Mouse (Mus musculus) activated CD4-positive, CD25-positive, alpha-beta regulatory T cell, adult 4 months (primary cell): Measurements from ENCODE around the gene Mab21l1. TPM values are rescaled to one million over a fixed set of nuclear protein-coding genes. Genes with fewer than 3 reads are reported as not detected.

Experiments
- ATAC-seq: one replicate; pipeline ENCODE4 v1.8.0; 2017
- polyA plus RNA-seq, 2 experiments: library from polyadenylated mRNA; unstranded; fragments of 100-300 nt; shearing (Covaris generic); gene quantifications; one replicate each; pipeline ENCODE4 v1.2.1; 2017

Gene Mab21l1
- polyA plus RNA-seq, 2 experiments from 2014 or later: 0.26 TPM; not detected in 1

DNA sequence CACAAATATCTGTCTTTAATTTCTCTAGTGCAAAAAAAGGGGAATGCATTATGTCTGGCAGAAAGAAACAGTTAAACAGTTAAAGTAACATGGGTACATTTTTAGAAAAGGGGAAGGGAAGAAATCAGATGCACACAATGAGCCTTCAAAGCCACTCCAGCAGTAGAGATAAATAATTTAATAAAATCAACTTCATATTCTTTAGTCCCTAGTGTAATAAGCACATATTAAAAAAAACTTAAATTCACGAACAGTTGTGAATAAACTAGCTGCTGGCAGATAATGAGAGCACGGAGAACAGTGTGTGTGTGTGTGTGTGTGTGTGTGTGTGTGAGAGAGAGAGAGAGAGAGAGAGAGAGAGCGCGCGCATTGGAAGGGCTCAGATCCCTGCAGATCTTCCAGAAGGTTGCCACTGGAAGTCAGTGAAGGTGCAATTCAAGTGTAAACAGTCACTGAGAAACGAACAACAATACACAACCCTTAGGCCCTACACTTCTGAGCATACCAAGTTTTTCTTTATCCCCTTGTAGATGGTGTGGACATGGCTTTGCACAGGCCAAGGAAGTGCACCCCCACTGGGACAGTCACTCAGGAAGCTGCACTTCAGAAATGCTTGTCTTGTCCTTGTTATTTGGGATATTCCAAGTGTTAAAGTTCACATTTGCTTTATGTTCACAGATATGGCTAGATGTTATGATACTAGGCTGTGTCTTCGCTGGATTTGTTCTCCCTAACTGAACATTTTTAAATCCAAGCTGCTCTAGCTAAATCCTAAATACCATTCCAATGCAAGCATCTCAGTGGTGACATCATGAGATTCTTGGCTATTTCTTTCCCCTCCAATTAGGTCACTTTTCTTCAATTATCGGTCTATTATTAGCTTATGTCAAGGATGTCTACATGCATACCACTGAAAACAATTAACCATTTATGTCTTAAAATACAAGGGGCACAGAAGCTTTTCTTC lies 3.3 kb upstream of the Mab21l1 start:
- ATAC-seq: no peak

DNA sequence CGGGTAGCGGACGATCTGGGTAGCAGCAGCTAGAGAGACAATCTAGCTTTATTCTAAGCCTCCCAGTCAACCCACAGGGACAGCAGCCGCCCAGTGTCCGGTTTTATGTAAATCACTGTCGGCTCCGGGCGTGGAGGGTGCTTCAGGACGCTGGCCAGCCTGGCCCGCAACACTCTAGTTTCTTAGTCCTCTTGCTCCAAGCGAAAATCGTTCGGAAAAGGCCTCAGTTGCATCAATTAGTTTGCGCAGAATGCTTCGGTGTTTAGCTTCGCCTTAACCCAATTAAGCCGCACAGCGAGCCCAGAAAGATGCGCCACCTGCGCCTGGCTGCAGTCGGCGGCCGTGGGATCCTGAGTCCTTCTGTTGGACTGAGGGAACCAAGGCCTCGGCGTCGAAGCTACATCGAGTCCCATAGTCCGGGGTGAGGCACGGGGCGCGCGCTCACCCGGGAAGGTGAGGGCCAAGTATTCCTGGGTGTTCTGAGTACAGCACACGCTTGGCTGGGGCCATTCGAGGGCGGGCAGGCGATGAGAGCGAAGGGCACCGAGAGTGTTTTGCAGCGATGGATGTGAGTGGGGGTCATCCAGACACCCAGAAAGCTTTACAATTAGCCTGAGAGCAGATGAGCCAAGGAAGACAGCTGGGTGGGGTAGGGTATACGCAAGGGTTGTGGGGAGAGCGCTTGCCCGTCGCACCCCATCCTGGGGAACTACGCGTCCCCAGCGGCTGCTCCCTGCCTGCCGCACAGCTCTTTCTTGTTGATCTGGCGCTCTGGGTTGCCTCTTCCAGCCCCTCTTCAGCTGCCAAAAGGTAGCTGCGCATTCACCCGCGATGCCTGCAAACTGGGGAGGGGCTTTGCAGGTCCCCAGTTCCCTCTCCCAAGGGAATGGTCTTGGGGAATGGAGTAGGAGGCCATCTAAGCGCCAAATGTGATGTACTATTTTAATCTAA lies 1.9 kb upstream of the Mab21l1 start:
- no peak for ATAC-seq

DNA sequence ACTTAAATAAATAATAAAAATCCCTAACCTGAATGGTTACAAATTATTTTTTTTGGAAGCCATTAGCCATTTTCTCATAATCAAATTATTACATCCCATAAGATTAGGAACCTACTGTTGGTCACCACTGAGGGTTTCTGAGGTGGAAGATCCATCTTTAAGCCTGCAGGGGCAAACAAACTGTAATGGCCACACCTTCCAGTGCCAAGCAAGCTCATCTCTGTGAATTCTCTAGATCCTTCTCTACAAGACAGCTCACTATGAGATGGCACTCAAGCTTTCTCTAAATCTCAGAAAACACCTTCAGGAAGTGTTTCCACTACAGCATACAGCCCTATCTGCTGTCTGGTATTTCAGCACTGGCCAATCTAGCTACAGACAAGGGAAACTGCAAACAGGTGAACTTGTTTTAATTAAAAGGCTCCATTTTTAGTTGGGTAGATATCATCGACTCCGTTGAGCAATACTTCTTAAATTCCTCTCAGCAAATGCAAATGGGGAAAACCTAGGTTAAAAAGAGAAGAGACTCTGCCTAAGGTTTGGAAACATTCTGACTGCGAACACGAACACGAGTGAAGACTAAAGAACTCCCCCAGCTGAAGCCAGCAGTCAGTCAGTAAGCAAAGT lies 768 bp upstream of the Mab21l1 start:
- ATAC-seq: no peak

DNA sequence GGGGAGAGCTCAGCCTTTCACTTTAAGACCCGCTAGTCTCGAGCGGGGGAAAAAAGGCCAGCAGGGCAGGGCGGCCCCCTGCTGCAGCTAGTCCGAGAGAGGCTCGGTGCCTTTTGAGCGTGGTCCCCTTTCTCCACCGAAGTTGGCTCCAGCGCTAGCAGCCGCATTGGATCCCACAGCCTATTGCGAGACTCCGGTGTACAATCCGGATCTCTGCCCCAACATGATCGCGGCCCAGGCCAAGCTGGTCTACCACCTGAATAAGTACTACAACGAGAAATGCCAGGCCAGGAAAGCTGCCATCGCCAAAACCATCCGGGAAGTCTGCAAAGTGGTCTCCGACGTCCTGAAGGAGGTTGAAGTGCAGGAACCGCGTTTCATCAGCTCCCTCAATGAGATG lies 461 bp downstream of the Mab21l1 start:
- ATAC-seq: no peak

DNA sequence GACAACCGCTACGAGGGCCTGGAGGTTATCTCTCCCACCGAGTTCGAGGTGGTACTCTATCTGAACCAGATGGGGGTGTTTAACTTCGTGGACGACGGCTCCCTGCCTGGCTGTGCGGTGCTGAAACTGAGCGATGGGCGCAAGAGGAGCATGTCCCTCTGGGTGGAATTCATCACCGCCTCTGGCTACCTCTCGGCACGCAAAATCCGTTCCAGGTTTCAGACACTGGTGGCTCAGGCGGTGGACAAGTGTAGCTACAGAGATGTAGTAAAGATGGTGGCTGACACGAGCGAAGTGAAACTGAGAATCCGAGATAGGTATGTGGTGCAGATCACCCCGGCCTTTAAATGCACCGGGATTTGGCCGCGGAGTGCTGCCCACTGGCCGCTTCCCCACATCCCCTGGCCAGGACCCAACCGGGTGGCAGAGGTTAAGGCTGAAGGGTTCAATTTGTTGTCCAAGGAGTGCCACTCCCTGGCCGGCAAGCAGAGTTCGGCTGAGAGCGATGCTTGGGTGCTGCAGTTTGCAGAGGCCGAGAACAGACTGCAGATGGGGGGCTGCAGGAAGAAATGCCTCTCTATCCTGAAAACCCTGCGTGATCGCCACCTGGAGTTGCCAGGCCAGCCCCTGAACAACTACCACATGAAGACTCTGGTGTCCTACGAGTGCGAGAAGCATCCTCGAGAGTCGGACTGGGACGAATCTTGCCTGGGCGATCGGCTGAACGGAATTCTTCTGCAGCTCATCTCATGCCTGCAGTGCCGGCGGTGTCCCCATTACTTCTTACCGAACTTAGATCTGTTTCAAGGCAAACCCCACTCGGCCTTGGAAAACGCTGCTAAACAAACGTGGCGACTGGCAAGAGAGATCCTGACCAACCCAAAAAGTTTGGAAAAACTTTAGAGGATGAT lies 1.1 kb downstream of the Mab21l1 start:
- ATAC-seq: peak; percentile 44

DNA sequence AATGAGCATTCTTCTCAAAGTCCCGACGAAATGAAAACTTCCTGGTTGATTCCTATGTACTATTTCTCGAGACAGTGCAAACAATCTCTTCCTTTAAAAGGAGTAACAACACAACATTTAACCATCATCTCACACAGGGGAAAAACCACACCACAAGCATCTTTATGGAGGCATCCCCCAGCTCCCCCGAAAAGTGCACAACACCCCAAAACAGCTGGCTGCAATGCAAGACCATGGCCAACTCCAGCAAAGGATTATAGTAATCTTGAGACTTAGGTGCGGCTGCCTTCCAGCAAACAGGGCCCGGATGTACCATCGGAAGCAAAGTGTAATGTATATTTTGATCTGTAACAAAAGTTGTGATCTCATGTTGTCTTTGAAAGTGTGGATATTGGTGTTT lies 1.8 kb downstream of the Mab21l1 start:
- no peak for ATAC-seq

DNA sequence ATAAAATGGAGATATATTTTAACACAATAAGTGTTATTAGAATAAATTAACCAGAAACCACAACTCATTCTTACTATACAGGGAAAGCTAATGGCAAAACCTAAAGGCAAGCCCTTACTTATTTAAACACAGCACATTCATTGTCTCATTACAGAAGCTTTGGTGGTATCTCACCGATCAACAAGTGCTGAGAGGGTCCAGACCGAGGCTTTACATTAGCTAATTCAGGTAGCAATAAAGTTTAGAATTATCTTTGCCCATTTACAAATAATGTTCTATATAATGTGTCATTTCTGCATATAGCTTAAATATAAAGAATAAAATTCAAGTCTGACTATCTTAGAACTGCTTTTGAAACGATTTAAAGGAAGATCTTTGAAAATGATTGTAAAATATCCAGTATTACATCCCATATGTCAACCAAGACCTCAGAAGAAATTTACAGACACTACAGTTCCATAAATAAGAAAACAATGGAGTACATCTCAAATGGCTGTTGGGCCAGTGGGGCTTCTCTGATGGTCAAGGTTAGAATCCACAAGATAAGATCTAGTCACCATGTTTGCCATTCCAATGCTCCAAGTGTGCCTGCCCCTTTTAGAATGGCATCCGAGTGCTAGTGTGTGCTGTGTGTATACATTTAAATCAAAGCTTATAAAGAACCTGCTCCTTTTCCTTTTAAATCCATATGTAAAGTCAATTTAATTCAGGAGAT lies 3.1 kb downstream of the Mab21l1 start:
- no peak for ATAC-seq

DNA sequence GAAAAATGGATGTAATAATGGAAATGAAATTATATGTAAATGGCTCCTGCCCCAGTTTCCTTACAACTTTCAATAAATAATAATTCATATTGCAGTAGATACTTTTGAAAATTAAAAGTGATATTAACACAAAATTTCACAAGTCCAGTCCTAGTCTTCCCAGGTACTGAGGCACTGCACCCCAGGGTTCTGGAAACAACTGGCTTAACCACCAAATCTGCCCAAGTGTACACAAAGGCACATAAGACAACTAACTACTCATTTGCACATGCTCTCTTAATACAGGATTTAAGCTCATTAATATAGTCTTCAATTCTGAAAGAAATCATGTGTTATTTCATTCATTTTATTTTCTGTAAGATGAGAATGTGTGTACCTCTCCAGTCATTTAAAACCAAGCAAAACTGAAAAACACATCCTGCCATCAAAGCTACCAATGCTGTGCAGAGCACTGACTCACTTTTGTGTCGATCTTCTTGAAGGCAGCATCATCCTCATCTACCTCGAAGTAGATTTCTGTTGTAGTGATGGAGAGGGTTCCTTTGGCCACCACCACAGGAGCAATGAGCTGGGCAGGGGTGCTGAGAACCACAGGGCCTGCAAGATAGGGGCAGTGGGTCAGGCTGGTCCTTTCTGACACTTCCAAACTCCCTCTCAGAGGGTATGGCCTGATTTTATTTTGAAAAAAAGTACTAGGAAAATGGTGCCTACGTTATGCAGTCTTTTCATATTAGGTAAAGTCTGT lies 3.8 kb downstream of the Mab21l1 start:
- ATAC-seq: no peak

DNA sequence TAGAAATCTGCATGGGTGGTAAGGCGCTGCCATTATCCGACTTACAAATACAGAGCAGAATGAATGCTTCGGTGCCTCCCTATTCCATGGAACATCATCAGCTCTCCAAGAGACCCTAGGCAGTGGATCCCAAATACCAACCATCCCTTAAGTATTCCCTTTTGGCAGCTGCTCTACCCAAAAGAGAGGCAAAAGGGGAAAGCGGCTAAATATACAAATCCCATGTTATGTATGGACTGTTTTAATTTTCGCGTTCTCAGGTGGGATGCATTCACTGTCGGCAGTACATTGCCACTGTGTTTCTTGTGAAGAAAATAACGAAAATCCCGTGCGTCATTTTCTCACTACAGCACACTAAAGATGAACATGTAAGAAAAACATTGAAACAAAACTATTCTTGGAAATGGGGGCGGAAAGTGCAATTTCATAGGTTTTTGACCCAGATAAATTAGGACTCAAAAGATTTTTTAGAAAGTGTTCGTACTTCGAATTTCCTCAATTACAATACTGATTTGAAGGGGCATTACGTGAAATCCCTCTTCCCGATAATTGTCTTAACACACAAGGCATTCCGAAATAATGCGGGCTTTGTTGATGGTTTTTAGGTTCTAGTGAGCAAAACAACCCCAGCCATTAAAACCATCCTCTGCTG lies 4.7 kb downstream of the Mab21l1 start:
- ATAC-seq: no peak

DNA sequence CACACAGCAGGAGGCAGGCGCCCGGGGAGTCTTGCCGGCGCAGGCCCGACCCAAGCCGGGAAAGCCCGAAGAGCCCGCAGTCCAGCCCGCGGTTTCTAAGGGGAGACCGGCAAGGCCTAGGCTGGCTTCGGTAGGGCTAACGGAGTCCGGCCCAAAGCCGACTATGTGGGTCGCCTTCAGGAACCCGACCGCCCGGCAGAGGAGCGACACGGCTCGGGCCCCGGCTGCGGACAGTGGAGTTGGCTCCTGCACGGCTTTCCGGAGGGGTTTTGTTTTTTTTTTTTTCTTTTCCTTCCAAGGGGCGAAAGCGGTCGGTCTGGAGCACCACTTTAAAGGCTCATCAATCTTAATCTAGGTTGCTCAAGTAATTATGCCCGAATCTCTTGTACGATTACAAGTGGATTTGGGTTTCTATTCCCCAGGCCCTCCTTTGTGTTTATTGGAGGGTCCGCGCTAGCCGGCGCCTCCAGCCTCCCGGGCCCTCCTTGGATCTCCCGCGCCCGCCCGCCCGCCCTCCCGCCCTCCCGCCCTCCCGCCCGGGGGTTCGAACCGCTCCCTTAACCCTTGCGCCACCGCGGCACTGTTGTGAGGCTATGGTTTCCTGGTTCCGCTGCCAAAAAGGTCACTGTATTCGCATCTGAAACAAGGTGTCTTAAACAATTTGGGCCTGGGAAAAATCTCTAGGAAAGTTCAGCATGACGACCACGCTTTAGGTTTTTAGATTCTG lies 5.3 kb downstream of the Mab21l1 start:
- no peak for ATAC-seq

DNA sequence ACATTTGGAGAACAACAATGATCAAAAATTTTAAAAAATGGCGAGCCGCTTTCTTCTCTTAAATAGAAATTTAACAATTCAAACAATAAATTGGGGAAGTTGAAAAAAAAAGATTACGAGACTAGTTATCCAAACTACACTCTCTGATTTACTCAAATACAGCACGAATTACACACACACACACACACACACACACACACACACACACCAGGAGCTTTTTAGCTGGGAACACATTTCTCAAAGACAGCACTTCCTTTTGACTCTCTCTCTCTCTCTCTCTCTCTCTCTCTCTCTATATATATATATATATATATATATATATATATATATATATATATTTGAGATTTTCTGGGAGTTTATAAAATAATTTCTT lies 5.9 kb downstream of the Mab21l1 start:
- no peak for ATAC-seq

DNA sequence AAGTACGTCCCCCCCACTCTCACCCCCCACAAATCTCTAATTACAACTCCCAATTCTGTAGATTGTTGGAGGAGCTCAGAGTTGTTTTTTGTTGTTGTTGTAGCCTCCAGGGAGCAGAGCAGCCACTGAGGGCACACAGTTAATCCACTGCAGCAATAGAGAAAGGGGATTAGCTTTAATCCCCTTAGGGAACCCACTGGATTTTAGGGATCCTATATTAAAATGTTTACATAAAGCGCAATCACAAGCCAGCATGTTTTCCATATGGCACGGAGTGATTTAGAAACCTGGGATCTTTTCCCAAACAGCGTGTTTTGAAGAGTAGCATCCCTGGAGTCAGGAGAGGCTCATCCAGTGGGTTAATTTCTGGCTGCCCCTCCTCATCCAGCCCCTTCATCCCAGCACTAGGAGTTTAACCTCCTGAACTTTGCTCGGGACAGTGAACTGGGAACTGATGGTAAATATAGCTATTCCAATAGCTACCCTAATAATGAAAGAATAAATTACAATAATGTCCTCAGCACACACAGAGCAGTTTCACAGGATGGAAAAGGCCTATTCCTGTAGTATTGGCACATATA lies 6.4 kb downstream of the Mab21l1 start:
- ATAC-seq: no peak

DNA sequence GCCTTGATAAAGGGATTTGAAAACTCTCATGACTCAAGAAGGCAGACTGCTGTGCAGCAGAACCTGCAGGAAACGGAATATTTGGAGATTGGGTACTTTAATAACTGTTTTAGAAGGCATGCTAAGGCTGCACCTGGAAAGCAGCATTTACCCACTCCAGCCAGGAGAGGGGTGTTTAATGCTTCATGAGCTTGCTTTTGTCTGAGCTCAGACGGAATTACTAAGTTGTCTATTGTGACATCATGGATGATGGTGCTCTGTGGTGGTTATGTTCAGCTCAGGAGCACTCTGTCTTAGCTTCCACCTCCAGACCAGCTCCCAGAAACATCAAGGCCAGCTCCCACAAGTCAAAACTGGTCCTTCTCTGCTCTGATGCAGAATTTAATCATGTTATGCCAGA lies 7.5 kb downstream of the Mab21l1 start:
- no peak for ATAC-seq

DNA sequence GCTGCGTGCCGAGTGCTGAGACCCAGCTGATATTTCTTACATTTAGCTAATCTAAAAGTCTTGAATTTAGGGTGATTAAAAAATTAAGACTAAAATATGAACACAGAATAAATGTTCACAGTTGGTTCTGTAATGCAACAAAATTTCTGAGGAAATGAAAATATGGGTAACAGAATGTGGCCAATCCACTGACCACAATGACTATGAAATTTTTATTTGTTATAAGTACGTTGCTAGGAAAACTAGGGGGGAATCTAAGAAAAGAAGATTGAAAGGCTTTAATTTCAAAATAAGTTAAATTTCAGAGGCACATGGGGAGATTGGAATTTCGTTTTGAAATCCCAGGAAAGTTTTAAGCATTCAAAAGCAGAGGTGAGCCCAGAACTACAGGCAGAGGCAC lies 8.3 kb downstream of the Mab21l1 start:
- ATAC-seq: no peak

DNA sequence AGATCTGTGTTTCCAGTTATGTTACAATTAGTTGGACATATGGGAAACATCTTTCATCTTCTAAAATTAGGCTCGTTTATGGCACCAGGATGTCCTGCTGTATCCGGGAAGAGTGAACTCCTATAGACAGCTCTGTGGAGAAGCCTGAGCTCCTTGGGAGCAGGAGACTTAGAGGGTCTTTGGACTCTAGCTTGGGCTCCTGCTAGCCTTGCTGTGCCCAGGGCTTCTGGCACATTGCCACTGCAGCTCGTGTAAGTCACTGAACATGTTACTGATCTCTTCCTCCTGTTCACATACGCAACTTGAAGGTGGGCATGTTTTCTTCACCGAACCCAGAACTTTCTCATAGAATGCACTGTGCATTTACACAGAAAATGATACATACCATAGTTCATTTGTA lies 9.9 kb downstream of the Mab21l1 start:
- ATAC-seq: no peak

DNA sequence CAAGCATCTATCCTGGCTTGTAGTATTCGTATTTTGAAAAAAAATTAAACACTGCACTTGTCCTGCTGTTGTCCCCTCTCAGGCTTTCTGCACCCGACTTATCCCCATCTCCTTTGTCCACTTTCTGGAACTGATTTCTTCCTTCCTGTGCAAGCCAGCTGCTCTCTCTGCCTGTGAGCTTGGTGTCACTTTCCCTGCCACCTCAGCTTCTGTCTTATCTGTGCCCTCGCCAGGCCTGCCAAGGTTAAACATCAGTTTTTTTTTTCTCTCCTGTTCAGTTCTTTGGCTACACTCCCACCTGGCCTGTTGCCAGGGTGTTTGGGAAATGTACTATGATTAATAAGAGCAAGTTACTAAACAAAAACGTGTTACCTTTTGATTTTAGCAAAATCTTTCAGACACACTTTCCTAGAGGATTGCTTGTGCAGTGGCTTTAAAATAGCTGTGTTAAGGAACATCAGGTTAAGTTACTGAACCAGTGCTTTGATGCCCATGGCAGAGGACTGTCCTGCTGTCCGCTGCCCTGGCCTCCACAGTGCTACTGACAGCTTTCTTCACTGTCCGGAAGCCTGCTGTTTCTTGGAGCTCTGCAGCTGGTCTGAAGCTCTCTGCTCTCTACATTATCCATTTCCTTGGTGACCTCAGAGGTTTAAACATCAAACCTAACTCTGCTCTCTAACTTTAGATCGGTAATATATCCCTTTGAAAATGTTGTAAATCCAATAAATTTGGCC lies 11.7 kb downstream of the Mab21l1 start:
- ATAC-seq: no peak

DNA sequence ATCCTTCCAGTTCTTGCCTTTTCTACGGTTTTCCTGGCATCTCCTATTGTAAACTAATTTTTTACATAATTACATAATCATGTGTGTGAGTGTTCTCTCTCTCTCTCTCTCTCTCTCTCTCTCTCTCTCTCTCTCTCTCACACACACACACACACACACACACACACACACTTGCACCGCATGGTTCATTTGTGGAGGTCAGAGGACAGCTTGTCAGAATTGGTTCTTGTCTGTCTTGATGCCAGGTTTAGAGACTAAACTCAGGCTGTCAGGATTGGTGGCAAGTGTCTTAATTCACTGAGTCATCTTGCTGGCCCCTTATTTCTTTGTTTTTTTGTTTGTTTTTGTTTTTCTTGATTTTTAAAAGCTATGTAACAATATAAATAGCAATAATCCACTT lies 12.5 kb downstream of the Mab21l1 start:
- no peak for ATAC-seq

DNA sequence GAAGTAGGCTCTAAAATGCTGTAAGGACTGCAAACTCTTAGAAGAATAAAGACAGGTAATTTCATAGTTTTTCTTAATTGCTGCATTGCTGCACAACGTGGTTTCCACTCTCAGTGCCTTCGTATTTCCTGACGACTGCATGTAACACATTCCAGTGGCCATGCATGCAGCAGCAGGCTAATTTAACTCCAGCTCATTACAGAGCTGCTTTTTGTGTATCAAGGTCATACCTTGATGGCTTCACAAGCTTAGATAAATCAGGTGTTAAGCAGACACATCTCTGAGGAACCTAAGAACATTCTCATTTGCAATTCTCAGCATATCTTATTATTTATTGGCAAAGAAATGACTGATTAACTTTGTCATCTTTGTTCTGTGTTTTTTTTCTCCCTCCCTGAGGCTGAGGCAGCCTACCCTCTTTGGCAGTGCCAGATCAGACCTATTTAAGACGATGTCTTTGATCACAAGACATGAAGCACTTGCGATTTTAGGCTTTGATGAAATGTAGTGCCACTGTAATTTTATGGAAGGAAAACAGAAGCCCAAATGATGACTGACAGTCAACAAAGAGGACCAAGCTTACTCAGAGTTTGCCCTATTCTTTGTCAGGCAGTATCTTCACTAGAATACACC lies 32.8 kb downstream of the Mab21l1 start:
- no peak for ATAC-seq
